Mouse (Mus musculus) naive thymus-derived CD4-positive, alpha-beta T cell, adult 2 months (primary cell): Measurements from ENCODE around the gene Dupd1.
A peak's percentile ranks its signal among the peaks of the same experiment; 100 is the strongest.

Source experiments
- DNase-seq: peaks from one replicate; pipeline ENCODE4 v3.0.0-alpha.2; 2011; ENCODE audit warnings: low read depth

Gene Dupd1

DNA sequence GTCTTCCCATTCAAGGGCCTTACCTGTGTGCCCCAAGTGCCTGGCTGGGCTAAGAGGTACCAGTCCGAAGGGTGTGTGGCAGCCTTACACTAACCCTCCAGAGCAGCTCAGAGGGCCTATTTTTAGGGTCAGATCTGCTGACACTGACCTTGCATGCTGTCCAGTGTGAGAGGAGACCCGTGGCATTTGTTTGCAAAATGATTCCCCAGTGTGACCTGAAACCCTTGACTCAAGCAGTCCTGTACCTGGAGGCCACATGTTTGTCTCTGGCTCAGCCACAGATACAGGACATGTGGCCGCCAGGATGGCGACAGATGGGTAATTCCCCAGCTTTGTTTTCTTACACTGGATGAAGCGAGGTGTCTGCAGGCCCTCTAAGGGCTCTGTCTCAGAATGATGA is at the start of gene Dupd1:
Dupd1 (minus strand) TSS at position 91 of the 400 bp plus-strand sequence.
- DNase-seq, result no peak

GRCm38 (mm10) chr14:21763736-21764135 is 49.4 kb upstream of the Dupd1 start:
- DNase-seq, result no peak

- DNase-seq, result no peak
These were observed 47.2 kb upstream of the Dupd1 start for GRCm38 (mm10) chr14:21761560-21761959.

- DNase-seq, result no peak
These were observed 39.0 kb upstream of the Dupd1 start for GRCm38 (mm10) chr14:21753367-21753766.

DNA sequence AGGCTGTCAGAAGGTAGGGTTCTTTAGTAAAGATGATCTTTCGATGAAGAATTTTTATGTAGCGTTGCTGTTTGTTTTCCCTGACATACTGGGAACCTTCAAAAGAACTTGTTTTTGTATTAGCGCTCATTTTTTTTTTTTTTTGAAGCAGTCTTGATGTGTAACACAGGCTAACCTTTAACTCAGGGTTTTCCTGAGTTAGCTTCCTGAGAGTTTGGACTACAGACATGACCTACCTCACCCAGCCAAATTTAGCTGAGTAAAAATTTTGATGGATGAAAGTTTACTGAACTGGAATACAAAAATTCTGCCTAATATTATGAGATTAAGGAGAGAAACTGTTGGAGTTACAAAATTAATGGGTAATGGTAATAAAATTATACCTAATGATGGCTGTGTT is 38.0 kb upstream of the Dupd1 start:
- DNase-seq, result no peak

GRCm38 (mm10) chr14:21750881-21751542 is 36.6 kb upstream of the Dupd1 start, which contains the start of gene Dusp13:
TSS of gene Dusp13 (minus strand) at chr14:21751181.
- DNase-seq, result peak; percentile 89

GRCm38 (mm10) chr14:21750008-21750880 is 35.9 kb upstream of the Dupd1 start, which contains the start of gene Samd8:
TSS of gene Samd8 (plus strand) at chr14:21750531.
- DNase-seq, result peak; percentile 94

GRCm38 (mm10) chr14:21748142-21748870 is 33.9 kb upstream of the Dupd1 start:
- DNase-seq, result peak; percentile 64

DNA sequence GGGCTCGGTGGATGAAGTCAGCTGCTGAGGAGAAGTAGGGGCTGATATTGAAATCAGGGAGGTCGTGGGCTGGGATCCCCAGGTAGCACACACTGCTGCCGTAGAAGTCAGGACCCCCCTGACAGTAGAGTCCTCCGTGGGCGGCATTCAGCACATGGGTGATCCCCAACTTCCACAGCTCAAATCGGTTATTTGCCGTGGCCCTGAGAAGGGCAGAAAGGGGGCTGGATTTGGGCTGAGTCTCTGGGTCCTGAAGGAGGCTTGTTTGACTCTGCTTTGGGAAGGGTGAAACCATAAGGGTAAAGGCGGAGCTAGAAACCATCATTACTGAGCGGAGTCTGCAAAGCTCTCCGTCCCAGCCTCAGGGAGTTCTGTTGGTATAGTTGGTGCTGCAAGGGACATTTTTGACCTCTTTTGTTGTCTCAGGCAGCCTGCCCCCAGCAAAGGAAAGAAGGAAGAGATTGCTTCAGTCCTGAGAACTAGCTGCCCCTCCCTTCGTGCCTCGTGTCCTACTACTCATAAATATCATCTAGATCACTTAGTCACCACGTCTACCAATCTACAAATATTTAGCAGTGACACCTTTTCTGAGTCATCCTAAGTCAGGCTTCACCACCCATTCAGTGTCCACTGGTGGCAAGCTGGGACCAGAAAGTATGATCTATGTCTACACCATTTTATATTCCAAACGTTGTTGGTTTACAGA is 33.2 kb upstream of the Dupd1 start:
- no peak for DNase-seq

DNA sequence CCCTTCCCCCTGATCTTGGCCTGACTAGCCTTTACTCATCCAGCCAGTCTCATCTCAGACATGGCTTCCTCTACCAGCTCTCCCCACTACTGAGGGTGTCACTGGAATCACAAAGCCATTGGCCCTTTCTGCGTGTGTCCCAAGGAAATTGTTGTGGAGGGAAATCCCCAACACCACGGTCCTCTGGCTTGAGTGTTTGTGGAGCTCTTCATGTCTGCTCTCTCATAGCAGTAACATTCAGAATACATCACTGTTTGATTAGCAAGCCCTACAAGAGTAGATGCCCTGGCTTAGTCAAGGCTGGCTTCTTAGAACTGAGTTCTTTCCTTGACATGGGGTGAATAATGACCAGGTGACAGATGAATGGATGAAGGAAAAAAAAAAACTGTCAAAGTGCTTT is 32.5 kb upstream of the Dupd1 start:
- DNase-seq, result no peak

DNA sequence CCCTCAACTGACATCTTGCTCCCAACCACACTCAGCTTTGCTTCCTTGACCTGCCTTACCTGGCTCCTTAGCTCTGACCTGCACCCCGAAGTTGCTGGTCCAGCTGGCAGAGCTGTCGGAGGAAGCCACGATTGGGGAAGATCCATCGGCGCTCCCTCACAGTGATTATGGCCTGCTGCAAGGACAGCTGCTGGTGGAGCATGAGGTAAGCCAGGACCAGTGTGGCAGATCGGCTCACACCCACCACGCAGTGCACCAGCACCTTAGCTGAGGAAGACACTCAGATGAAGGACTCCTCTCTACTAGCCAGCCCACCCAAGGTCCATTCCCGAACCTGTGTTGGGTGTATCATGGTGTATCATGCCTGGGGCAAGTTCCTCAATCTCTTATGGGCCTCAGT is 31.9 kb upstream of the Dupd1 start:
- DNase-seq, result no peak

DNA sequence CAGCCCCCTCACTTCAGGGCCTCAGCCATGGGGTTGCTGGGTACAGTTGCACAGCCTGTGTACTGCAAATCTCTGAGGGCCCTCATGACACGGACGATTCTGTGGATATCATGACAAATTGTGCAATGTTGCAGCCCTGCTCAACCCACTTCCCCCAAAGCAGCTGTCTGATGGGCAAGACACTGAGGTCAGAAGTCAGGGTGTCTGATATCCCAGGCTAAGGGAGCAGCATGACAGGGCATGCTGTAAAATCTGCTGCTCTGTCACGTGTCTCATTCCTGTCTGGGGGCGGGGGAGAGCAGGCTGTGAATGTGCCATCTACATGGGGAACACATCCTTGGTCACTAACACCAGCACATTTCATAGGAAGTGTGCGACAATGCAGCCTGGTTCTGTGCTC is 30.8 kb upstream of the Dupd1 start:
- DNase-seq, result no peak

GRCm38 (mm10) chr14:21744169-21744568 is 29.8 kb upstream of the Dupd1 start:
- DNase-seq, result no peak

- no peak for DNase-seq
These were observed 28.1 kb upstream of the Dupd1 start for GRCm38 (mm10) chr14:21742441-21742840.

GRCm38 (mm10) chr14:21741786-21742185 is 27.4 kb upstream of the Dupd1 start:
- peak; percentile 79 for DNase-seq

DNA sequence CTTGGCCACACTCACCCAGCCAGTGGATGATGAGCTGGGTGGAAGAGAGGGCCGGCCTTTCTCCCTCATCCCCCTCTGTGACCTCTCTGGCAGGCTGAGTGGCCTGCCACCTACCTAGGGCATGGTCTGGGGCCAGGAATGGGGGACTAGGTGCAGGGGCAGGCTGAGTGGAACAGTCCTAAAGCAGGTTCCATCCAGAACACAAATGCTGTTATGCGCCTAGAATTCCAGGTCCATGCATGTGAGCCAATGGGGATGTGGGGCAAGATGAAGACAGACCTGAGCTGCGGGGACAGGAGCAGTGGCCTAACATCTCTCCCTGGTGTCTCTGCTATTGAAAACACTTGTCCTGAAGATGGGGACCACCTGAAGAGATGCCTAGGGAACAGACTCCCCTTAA is 26.9 kb upstream of the Dupd1 start:
- no peak for DNase-seq

- DNase-seq, result no peak
These were observed 26.0 kb upstream of the Dupd1 start for GRCm38 (mm10) chr14:21740345-21740744.

- DNase-seq, result no peak
These were observed 18.9 kb upstream of the Dupd1 start for GRCm38 (mm10) chr14:21733131-21733905.

GRCm38 (mm10) chr14:21729936-21730335 is 15.6 kb upstream of the Dupd1 start:
- no peak for DNase-seq

DNA sequence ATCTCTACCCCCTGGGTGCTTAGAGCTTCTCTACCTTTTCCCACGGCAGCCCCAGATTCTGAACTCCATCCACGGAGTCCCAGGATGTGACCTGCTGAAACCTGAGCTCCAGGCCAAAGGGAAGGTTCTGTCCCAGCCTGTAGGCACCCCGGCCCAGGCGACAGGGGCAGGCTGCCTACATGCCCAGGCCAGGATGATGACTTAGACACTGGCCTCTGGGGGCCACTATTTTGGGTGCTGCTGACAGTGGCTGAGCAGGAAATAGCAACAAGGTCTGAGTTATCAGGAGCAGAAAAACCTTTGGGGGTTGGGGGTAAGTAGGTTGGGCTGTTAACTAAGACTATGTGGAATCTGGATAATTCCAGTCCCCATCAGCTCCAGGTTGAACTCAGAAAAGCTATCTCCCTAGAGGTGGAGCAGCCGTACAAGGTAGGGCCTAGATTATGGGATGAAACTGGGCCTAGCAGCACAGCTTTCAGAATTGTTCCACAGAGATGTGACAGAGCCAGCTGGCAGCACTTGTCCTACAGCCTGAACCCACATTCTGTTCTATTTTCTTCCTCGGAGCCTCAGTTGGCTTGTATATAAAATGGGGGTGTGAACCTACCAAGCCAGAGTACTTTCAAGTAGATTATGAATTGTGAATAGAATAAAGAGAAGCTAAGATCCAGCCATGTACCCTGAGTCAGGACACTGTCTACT is 14.8 kb upstream of the Dupd1 start:
- no peak for DNase-seq
